Mouse (Mus musculus): ENCODE data around the gene Cenps. TPM values are rescaled to one million over a fixed set of nuclear protein-coding genes. Genes with fewer than 3 reads are reported as not detected.

Gene Cenps
- total RNA-seq, 1 experiment from 2014 or later = 29.6 TPM

DNA sequence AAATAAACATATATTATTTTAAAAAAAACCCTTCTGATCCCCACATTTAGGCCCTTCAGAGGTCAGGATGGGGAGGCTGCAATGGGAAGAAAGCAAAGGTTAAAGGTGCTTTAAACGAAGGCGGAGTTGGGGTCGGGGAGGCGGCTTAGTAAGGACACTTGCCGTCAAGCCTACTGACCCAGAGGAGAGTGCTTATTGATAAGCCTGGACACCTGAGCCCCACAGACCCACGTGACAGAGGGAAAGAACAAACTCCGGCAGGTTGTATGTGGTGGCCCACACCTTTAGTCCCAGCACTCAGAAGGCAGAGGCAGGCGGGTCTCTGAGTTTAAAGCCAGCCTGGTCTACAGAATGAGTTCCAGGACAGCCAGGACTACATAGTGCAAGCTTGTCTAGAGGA lies 57.3 kb downstream of the Cenps start:
- no peak for ATAC-seq (replicated peaks in 1 of 2; ENCODE audit: insufficient read depth in 1 of 2, low FRiP score in 2 of 2, low TSS enrichment in 1 of 2, low read depth in 1 of 2, poor library complexity in 2 of 2, severe bottlenecking in 2 of 2)

DNA sequence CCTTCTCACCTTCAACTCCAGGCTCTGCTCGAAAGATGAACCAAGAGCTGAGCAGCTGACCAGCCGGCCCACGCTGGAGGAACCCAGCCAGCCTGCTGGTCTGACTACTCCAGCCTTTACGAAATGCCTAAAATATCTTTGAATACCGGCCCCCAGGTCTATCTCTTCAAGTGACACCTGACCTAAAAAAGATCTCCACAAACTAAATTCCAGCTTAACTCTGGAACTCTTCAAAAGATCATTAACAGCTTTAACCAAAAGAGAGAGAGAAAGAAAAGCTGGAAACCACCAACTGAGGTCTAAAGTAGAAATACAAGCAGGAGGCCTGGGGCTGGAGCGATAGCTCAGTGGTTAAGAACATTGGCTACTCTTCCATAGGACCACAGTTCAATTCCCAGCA lies 57.8 kb downstream of the Cenps start:
- no peak for ATAC-seq (replicated peaks in 1 of 2; ENCODE audit: insufficient read depth in 1 of 2, low FRiP score in 2 of 2, low TSS enrichment in 1 of 2, low read depth in 1 of 2, poor library complexity in 2 of 2, severe bottlenecking in 2 of 2)

DNA sequence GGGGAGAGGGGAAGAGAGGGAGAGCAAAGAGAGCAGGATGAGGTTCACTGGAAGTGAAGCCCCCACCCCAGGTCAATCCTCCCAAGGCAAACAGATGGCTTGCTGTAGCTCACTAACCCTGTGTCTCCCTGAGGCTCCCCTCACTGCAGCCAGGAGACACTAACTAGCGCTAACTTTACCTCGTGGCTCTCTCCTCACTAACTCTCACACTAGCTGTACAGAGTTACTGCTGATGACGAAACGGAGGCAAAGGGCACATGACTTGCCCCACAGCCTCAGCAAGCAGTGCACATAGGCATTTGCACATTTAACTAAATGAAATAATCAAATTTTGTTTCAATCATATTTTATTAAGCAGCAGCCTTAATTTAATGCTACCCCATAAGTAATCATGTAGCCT lies 59.2 kb downstream of the Cenps start:
- no peak for ATAC-seq (replicated peaks in 1 of 2; ENCODE audit: insufficient read depth in 1 of 2, low FRiP score in 2 of 2, low TSS enrichment in 1 of 2, low read depth in 1 of 2, poor library complexity in 2 of 2, severe bottlenecking in 2 of 2)

Other genes with a start within 250 kb of the Cenps start
- 11.8 and 17.9 TPM in 2 replicates for gene Pex14, start 37.8 kb downstream of the Cenps start, total RNA-seq (2017)
- 15.3 and 16.5 TPM in 2 replicates for gene Dffa, start 33.5 kb downstream of the Cenps start, total RNA-seq (2017)
- gene Cort, start 10.9 kb downstream of the Cenps start, total RNA-seq (2017) = not detected in 2 replicates
- 29.9 and 40.2 TPM in 2 replicates for gene Pgd, start 29.1 kb upstream of the Cenps start, total RNA-seq (2017)
- gene Kif1b, start 170.1 kb upstream of the Cenps start, total RNA-seq (2017) = 12.0 and 14.1 TPM in 2 replicates